Mouse (Mus musculus) monocyte, adult 2 months (primary cell): Measurements from ENCODE around the gene Mark3.

Source experiments
- DNase-seq, 2 experiments: peaks; one replicate each; pipeline ENCODE4 v3.0.0; 2022; ENCODE audit warnings: low spot score in 2 of 2, low read depth in 1 of 2

Mark3 gene

GRCm38 (mm10) chr12:111694880-111695804 is 120.8 kb downstream of the Mark3 start:
- no peak for DNase-seq

GRCm38 (mm10) chr12:111696239-111696638 is 121.9 kb downstream of the Mark3 start:
- DNase-seq = peak; percentile 20 to 52

GRCm38 (mm10) chr12:111697708-111698107 is 123.4 kb downstream of the Mark3 start:
- DNase-seq = no peak

GRCm38 (mm10) chr12:111698346-111698913 is 124.1 kb downstream of the Mark3 start:
- no peak for DNase-seq

- no peak for DNase-seq
Observed at GRCm38 (mm10) chr12:111699542-111699941, 125.2 kb downstream of the Mark3 start.

GRCm38 (mm10) chr12:111700920-111701458 is 126.7 kb downstream of the Mark3 start:
- no peak for DNase-seq

- no peak for DNase-seq
Observed at GRCm38 (mm10) chr12:111703301-111703700, 129.0 kb downstream of the Mark3 start.

- DNase-seq = no peak
Observed at GRCm38 (mm10) chr12:111704609-111705008, 130.3 kb downstream of the Mark3 start.

- no peak for DNase-seq
Observed at GRCm38 (mm10) chr12:111705186-111705973, 131.1 kb downstream of the Mark3 start.
